Mouse (Mus musculus): ENCODE results near the gene Fbxo40. TPM values are rescaled to one million over a fixed set of nuclear protein-coding genes. Genes with fewer than 3 reads are reported as not detected.

The Fbxo40 gene
- polyA plus RNA-seq (2015; fragmentation: Nextera tagmentation; extraction: Ambion mirVana), result 0.04 TPM in 1 of 2 replicates, not detected in the other

- no peak for ATAC-seq (ENCODE audit: low FRiP score, low read depth)
- Histone ChIP-seq H3K27me3 (no peaks in the 10 kb centered on the region), H3K4me3 (no peak within 1 kb of the TSS), H3K4me2 (no peak within 1 kb of the TSS), H3K36me3 (no peaks in the 10 kb centered on the region), H3K9me3 (no peaks in the 10 kb centered on the region), H3K9ac (no peak within 1 kb of the TSS), H3K27ac (replicated peaks) (no peak within 1 kb of the TSS), H3K4me1 (replicated peaks) (no peaks in the 10 kb centered on the region)
- WGBS, result 85% methylated on average over 18 of the region's 18 CpGs
These were observed at the start of gene Fbxo40 for GRCm38 (mm10) chr16:36989999-36990625. Gene Fbxo40 (minus strand): TSS chr16:36990467.

GRCm38 (mm10) chr16:37034751-37035150, 44.5 kb upstream of the Fbxo40 start:
- Histone ChIP-seq H3K9ac (no peak overlapping the region), H3K27me3 (no peaks in the 10 kb centered on the region), H3K36me3 (no peaks in the 10 kb centered on the region), H3K9me3 (no peaks in the 10 kb centered on the region), H3K4me3 (no peak overlapping the region), H3K4me1 (replicated peaks) (no peaks in the 10 kb centered on the region), H3K4me2 (no peak overlapping the region), H3K27ac (replicated peaks) (no peak overlapping the region)
- WGBS, result 94% methylated on average over 8 of the region's 8 CpGs
- ATAC-seq (ENCODE audit: low FRiP score, low read depth), result no peak

GRCm38 (mm10) chr16:37031996-37032395, 41.7 kb upstream of the Fbxo40 start:
- WGBS, result 79% methylated on average over 3 of the region's 3 CpGs
- Histone ChIP-seq H3K36me3 (no peaks in the 10 kb centered on the region), H3K4me3 (no peak overlapping the region), H3K27ac (replicated peaks) (no peak overlapping the region), H3K9me3 (no peaks in the 10 kb centered on the region), H3K4me2 (no peak overlapping the region), H3K27me3 (no peaks in the 10 kb centered on the region), H3K4me1 (replicated peaks) (no peaks in the 10 kb centered on the region), H3K9ac (no peak overlapping the region)
- no peak for ATAC-seq (ENCODE audit: low FRiP score, low read depth)

- WGBS, result 89% methylated on average over 3 of the region's 3 CpGs
- ATAC-seq (ENCODE audit: low FRiP score, low read depth), result no peak
- no peaks in the 10 kb centered on the region for H3K4me1 ChIP-seq (replicated peaks)
These were observed 37.3 kb upstream of the Fbxo40 start for GRCm38 (mm10) chr16:37027581-37027980.

GRCm38 (mm10) chr16:37012336-37012735, 22.1 kb upstream of the Fbxo40 start:
- no peaks in the 10 kb centered on the region for H3K9me3 ChIP-seq
- no peak for ATAC-seq (ENCODE audit: low FRiP score, low read depth)
- H3K27me3 ChIP-seq, result no peaks in the 10 kb centered on the region
- 60% methylated on average over 5 of the region's 5 CpGs for WGBS
- no peak overlapping the region for H3K27ac ChIP-seq (replicated peaks)
- H3K4me1 ChIP-seq (replicated peaks), result peaks cover 17% of the 10 kb centered on the region
- peak overlapping the region; percentile 98 for H3K4me2 ChIP-seq
- H3K9ac ChIP-seq, result peak overlapping the region; percentile 54
- peak overlapping the region; percentile 87 for H3K4me3 ChIP-seq
- no peaks in the 10 kb centered on the region for H3K36me3 ChIP-seq

More at GRCm38 (mm10) chr16:37027581-37027980, 37.3 kb upstream of the Fbxo40 start:
- no peaks in the 10 kb centered on the region for H3K27me3 ChIP-seq
- H3K9ac ChIP-seq, result no peak overlapping the region
- no peaks in the 10 kb centered on the region for H3K36me3 ChIP-seq
- H3K27ac ChIP-seq (replicated peaks), result no peak overlapping the region
- no peak overlapping the region for H3K4me3 ChIP-seq
- no peaks in the 10 kb centered on the region for H3K9me3 ChIP-seq
- no peak overlapping the region for H3K4me2 ChIP-seq

GRCm38 (mm10) chr16:37011922-37012289, 21.6 kb upstream of the Fbxo40 start:
- no peak overlapping the region for H3K27ac ChIP-seq (replicated peaks)
- no peaks in the 10 kb centered on the region for H3K36me3 ChIP-seq
- H3K4me1 ChIP-seq (replicated peaks), result peaks cover 17% of the 10 kb centered on the region
- WGBS, result under 1% methylated on average over 26 of the region's 26 CpGs
- ATAC-seq (ENCODE audit: low FRiP score, low read depth), result peak; percentile 74
- peak overlapping the region; percentile 98 for H3K4me2 ChIP-seq
- no peaks in the 10 kb centered on the region for H3K9me3 ChIP-seq
- H3K9ac ChIP-seq, result peak overlapping the region; percentile 54
- no peaks in the 10 kb centered on the region for H3K27me3 ChIP-seq
- H3K4me3 ChIP-seq, result peak overlapping the region; percentile 87

- Histone ChIP-seq H3K27ac (replicated peaks) (no peak within 1 kb of the TSS), H3K36me3 (no peaks in the 10 kb centered on the region), H3K9me3 (no peaks in the 10 kb centered on the region), H3K4me1 (replicated peaks) (peaks cover 17% of the 10 kb centered on the region), H3K9ac (peak within 1 kb of the TSS; percentile 54), H3K4me3 (peak within 1 kb of the TSS; percentile 87), H3K4me2 (peak within 1 kb of the TSS; percentile 98), H3K27me3 (no peaks in the 10 kb centered on the region)
- WGBS, result 8% methylated on average over 27 of the region's 30 CpGs
- ATAC-seq (ENCODE audit: low FRiP score, low read depth), result peak; percentile 98
These were observed 21.0 kb upstream of the Fbxo40 start, which contains the start of gene Polq for GRCm38 (mm10) chr16:37011061-37011921. Gene Polq (plus strand): TSS chr16:37011786.

- H3K9me3 ChIP-seq, result no peaks in the 10 kb centered on the region
- no peak overlapping the region for H3K9ac ChIP-seq
- 56% methylated on average over 4 of the region's 4 CpGs for WGBS
- H3K4me3 ChIP-seq, result no peak overlapping the region
- peaks cover 17% of the 10 kb centered on the region for H3K4me1 ChIP-seq (replicated peaks)
- no peak overlapping the region for H3K27ac ChIP-seq (replicated peaks)
- peak; percentile 54 for ATAC-seq (ENCODE audit: low FRiP score, low read depth)
- no peaks in the 10 kb centered on the region for H3K27me3 ChIP-seq
- no peak overlapping the region; the same call in 1 of the 2 replicates for H3K4me2 ChIP-seq
- H3K36me3 ChIP-seq, result no peaks in the 10 kb centered on the region
These were observed 20.1 kb upstream of the Fbxo40 start for GRCm38 (mm10) chr16:37010370-37010769.

GRCm38 (mm10) chr16:37009262-37009661, 19.0 kb upstream of the Fbxo40 start:
- Histone ChIP-seq H3K4me1 (replicated peaks) (peaks cover 17% of the 10 kb centered on the region), H3K4me3 (no peak overlapping the region), H3K4me2 (no peak overlapping the region), H3K9me3 (no peaks in the 10 kb centered on the region), H3K36me3 (no peaks in the 10 kb centered on the region), H3K9ac (no peak overlapping the region), H3K27ac (replicated peaks) (no peak overlapping the region), H3K27me3 (no peaks in the 10 kb centered on the region)
- no peak for ATAC-seq (ENCODE audit: low FRiP score, low read depth)
- 74% methylated on average over 6 of the region's 6 CpGs for WGBS

GRCm38 (mm10) chr16:36999366-36999972, 9.2 kb upstream of the Fbxo40 start:
- no peaks in the 10 kb centered on the region for H3K4me1 ChIP-seq (replicated peaks)
- H3K9me3 ChIP-seq, result no peaks in the 10 kb centered on the region
- no peak overlapping the region for H3K9ac ChIP-seq
- ATAC-seq (ENCODE audit: low FRiP score, low read depth), result no peak
- H3K4me3 ChIP-seq, result no peak overlapping the region
- H3K27ac ChIP-seq (replicated peaks), result no peak overlapping the region
- WGBS, result 88% methylated on average over 9 of the region's 9 CpGs
- no peaks in the 10 kb centered on the region for H3K27me3 ChIP-seq
- no peaks in the 10 kb centered on the region for H3K36me3 ChIP-seq
- H3K4me2 ChIP-seq, result no peak overlapping the region

- no peak overlapping the region for H3K9ac ChIP-seq
- H3K36me3 ChIP-seq, result no peaks in the 10 kb centered on the region
- no peak for ATAC-seq (ENCODE audit: low FRiP score, low read depth)
- no peak overlapping the region for H3K4me2 ChIP-seq
- no peaks in the 10 kb centered on the region for H3K9me3 ChIP-seq
- no peaks in the 10 kb centered on the region for H3K4me1 ChIP-seq (replicated peaks)
- H3K27me3 ChIP-seq, result no peaks in the 10 kb centered on the region
- no peak overlapping the region for H3K27ac ChIP-seq (replicated peaks)
- H3K4me3 ChIP-seq, result no peak overlapping the region
- 87% methylated on average over 6 of the region's 6 CpGs for WGBS
These were observed 7.4 kb upstream of the Fbxo40 start for GRCm38 (mm10) chr16:36997650-36998049.

GRCm38 (mm10) chr16:36989493-36989892, 774 bp downstream of the Fbxo40 start:
- Histone ChIP-seq H3K4me3 (no peak overlapping the region), H3K4me2 (no peak overlapping the region), H3K27ac (replicated peaks) (no peak overlapping the region), H3K9ac (no peak overlapping the region), H3K27me3 (no peaks in the 10 kb centered on the region), H3K36me3 (no peaks in the 10 kb centered on the region), H3K9me3 (no peaks in the 10 kb centered on the region), H3K4me1 (replicated peaks) (no peaks in the 10 kb centered on the region)
- no peak for ATAC-seq (ENCODE audit: low FRiP score, low read depth)
- 80% methylated on average over 8 of the region's 8 CpGs for WGBS

Data from hindbrain, embryonic 15.5 days (tissue).